Mouse (Mus musculus) kidney, postnatal 25 days (tissue): Measurements from ENCODE around the gene Blvrb.
A peak's percentile ranks its signal among the peaks of the same experiment; 100 is the strongest.

Experiments used
- DNase-seq, 2 experiments: peaks; one replicate each; pipeline ENCODE4 v3.0.0; 2021; ENCODE audit warnings: mixed read lengths in 2 of 2

Blvrb gene

DNA sequence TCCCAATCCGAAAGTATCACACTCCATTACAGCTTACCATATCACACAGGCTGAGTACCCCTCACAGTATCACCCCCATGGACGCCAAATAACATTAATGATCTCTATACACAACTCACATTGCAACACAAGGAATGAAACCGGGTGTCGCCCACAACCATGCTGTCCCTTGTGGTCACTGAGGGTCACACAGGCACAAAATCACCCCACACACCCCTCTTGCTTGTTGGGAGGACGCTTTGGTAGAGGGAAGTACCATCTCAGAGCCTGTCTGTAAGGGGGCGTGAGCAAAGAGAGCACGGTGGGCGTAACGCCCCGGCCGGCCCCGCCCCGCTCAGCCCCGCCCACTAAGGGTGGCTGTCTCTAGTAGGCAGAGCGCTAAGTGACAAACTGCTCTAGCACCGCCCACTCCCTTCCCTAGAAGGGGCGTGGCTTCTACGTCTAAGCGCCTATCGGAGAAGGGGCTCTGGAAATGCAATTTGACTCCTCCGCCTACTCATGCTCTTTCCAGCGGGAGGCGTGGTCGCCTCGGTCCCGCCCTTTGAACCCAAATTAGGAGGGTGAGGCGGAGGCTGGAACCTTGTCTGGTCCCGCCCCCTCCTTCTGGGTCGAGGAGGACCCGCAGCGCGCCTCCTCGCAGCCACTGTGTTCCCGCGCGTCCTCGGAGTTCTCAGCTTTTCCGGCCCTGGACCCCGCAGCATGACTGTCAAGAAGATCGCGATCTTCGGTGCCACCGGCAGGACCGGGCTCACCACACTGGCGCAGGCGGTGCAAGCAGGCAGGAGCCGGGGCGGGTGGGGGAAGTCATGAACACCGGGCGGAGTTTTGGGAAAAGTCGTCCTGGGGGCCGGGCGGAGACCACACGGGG, at the start of gene Blvrb, which contains the start of gene Sptbn4:
Blvrb (plus strand) TSS at position 560 of the 868 bp plus-strand sequence.
Sptbn4 (minus strand) TSS at position 268 of the 868 bp plus-strand sequence.
- peak; percentile 98 to 99 for DNase-seq

GRCm38 (mm10) chr7:27400545-27400944, 47.2 kb upstream of the Blvrb start:
- no peak for DNase-seq

DNA sequence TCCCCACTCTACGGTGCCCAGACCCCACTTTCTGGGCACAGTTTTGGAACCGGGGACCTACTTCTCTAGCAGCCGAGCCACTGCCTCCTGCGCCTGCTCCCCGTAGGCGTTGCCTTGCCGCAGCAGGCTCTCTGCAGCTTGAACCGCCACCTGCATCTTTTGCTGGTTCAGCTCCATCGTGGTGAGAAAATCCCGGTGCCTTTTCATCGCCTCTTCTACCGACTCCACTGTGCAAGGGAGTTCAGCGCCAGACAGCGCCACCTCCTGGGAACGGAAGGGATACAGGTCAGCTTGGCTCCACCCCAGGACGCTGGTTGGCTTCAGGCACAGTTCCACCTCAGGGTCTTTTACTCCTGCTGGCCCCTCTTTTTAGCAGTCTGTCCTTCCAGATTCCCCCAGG, 45.1 kb upstream of the Blvrb start:
- peak; percentile 70 to 71 for DNase-seq

GRCm38 (mm10) chr7:27404203-27404942, 43.4 kb upstream of the Blvrb start:
- DNase-seq, result peak in 1 of 2 experiments; percentile 35

GRCm38 (mm10) chr7:27406481-27406880, 41.3 kb upstream of the Blvrb start:
- DNase-seq, result no peak

- DNase-seq, result no peak
Observed at GRCm38 (mm10) chr7:27407816-27408215, 40.0 kb upstream of the Blvrb start.

DNA sequence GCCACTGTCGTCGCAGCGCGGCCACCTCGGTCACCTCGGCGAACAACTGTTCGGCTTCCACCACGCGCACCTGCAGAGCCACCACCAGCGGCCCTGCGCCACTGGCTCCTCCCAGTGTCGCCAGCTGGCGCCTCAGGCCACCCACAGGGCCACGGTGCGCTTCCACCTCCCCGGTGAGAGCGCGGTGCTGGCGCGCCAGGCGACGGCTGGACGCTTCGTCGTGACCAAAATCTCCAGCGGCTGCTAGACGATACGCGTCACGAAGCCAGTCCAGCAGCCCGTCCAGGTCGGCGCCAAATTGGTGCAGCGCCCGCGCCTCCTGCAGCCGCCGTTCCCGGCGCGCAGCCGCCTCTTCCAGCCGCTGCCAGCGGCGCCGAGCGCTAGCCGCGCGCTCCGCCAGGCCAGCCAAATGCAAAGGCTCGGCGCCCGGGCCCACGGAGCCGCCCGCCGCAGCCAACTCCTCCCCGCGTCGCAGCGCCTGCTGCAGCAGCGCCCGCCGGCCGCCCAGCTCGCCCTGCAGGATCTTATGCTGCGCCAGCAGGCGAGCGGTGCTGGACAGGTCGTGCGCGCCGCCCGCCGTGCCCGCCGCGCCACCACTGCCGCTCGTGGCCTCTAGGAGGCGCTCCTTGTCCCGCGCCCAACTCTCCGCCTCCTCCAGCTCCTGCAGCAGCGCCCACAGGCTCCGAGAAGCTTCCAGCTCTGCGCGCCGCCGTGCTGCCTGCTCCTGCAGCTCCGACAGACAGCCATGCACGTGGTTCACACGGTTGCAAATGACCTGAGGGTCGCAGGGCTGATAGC, 39.2 kb upstream of the Blvrb start:
- peak; percentile 52 to 73 for DNase-seq

DNA sequence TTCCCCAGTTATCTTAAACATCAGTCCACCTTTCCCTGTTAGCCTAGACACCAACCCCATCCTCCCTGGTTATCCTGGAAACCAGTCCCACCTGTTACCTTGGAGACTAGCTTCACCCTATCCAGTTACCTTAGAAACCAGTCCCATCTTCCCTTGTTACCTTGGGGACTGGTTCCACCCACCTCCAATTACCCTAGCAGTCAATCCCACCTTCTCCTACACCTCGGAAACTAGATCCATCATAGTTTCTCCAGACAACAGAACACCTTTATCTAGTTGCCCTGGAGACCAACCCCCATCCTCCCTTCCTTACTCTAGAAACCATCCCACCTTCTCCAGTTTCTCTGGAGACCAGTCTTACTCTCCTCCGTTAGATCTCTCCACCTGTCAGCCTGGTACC, 30.6 kb upstream of the Blvrb start:
- no peak for DNase-seq

DNA sequence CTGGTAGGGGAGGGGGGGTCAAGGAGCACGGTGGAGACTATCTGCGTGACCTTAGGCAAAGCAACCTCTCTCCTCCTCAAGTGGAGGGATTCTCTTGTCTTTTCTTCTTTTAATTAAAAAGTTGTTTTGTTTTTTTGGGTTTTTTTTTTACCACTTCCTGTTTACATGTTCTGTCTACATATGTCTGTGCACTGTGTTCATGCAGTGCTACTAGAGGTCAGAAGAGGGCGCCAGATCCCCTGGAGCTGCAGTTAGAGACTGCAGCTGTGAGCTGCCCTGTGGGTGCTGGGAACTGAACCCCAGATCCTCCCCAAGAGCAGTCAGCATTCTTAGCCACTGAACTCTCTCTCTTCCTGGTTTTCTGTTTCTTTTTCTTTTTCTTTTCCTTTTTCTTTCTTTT, 28.7 kb upstream of the Blvrb start:
- DNase-seq, result no peak

DNA sequence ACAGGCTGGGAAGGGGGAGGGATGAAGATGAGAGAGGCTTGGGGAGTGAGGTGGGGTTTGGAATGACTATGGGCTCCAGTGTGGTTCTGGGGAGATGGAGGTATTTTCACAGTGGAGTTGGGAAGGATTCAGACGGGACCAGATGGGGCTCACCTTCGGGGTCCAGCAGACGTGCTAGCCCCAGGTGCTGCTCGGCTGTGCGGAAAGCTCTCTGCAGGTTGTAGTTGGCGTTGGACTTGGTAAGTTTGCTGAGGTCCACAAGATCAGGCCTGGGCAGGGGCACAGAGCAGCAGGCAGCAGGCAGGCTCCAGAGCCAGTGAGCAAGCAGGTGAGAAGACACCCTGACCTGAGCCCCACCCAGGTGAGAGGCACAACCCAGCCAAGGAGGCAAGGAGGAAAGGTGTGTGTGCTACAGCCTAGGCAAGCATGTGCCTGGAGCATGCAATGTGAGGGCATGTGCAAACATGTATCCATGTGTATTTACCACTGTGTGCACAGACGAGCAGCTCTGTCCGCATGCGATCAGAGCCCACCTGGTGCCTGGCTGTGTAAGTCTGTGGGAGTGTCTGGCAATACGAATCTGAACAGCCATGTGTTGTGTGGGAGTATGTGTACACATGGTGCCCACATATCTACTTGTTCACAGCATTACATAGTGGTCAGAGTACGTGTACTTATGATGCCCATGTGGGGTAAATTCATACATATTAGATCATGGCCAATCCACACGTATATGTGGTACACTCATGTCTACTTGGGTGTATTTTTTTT, 24.0 kb upstream of the Blvrb start:
- no peak for DNase-seq

DNA sequence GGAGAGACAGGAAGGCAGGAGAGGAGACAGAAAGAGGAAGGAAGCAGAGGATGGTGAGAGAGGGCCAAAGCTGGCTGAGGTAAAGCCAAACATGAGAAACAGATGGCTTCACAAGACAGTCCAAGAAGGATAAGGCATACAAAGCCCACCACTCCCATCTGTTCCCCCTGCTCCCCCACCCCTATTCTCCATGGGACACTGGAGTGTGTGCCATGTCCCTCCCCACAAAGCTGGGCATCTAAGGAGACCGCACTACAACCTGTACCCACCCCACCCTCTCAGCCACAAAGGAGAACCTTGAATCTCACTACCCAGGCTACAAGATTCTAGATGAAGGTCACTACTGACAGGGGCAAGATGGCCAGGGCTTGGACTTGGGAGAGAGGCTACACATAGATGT, 20.4 kb upstream of the Blvrb start:
- DNase-seq, result no peak

- no peak for DNase-seq
Observed at GRCm38 (mm10) chr7:27428002-27428401, 19.8 kb upstream of the Blvrb start.

GRCm38 (mm10) chr7:27429135-27429534, 18.6 kb upstream of the Blvrb start:
- DNase-seq, result no peak

- no peak for DNase-seq
Observed at GRCm38 (mm10) chr7:27433349-27433748, 14.4 kb upstream of the Blvrb start.

- DNase-seq, result no peak
Observed at GRCm38 (mm10) chr7:27433794-27434193, 14.0 kb upstream of the Blvrb start.

- peak; percentile 38 to 40 for DNase-seq
Observed at GRCm38 (mm10) chr7:27437544-27437943, 10.2 kb upstream of the Blvrb start.

- DNase-seq, result no peak
Observed at GRCm38 (mm10) chr7:27440014-27440413, 7.8 kb upstream of the Blvrb start.

DNA sequence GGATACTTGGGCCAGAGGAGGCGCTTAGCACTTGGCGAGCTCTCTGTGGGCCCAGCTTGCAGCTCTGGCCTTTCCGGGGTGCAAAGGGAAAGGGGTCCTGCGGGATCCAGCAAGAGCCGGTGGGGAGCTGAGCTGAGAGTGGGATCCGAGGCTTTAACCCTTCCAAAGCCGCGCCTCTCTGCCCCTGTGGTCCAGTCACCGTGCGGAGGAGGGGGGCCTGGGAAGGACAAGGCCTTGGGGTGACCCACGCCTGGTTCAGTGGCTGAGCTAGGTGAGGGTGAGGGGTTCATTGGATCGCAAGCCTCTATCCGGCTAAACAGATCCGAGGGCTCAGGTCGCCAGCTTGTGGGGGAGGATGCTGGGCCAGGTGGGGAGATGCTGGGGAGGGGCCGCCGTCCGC, 1.7 kb upstream of the Blvrb start:
- DNase-seq, result no peak

- DNase-seq, result peak in 1 of 2 experiments; percentile 41
Observed at GRCm38 (mm10) chr7:27446521-27447418, 1.0 kb upstream of the Blvrb start.

DNA sequence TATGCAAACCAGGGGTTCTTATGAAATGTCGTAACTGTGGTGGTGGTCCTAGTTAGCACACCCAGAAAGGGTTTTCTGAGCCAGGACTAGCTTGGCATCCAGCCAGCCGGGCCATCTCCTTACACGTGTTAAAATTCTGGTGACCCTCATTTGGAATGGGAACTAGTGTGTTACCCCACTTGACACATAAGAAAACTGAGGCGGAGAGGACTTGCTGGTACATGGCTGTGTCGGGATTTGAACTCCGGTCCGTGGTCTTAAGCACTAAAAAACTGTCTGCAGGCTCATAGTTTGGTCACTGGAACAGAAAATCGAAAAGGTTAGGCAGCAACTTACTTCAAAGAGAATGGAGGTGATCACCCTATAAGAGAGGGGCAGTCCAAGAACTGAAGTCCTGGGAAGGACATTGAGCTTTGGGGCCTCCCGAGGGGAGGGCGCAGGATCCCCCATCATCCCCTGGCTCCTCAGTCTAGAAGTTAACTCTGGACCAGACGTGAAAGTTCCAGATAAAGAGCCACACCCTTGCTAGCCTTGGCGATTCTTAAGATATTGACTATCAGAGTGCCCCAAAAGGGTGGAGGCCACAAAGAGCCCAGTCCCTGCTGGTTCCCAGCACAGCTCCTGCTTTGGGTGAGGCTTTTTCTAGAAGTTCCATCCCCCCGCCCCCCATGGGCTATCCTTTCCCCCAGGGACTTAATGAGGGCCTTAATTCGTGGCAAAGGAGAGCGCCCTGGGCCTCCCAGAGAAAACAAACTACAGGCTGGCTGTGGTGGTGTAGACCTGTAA, 836 bp downstream of the Blvrb start:
- peak in 1 of 2 experiments; percentile 39 for DNase-seq
